Mouse (Mus musculus): ENCODE results near the gene Immt. TPM values are rescaled to one million over a fixed set of nuclear protein-coding genes. Genes with fewer than 3 reads are reported as not detected.

Immt gene
- 100 to 1,000 TPM in 1 of 2 experiments, 10 to 100 TPM in 1; 96.5 to 119 TPM for total RNA-seq (2023)

GRCm38 (mm10) chr6:71830690-71831580, at the start of gene Immt:
Gene Immt, plus strand, starts transcription at chr6:71831331.

DNA sequence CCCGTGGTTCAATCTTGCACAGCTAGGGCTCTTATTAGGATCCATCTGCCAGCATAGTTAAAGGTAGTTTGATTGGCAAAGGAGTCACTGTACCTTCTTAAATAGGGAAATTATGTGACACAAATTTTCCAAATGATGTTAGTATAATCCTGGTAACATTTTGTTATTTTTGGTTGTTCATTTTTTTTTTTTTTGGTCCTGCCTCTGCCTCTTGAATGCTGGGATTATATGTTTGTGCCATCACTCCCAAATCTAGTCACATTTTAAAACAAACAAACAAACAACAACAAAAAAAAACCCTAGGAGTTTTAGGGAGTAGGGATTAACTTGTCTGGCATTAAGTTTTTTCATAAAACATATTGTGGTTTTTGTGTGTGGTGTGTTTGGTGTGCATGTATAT, 4.3 kb upstream of the Immt start, which contains the start of gene Mrpl35:
Gene Mrpl35 (minus strand): TSS at position 101 of the 400 bp plus-strand sequence.

GRCm38 (mm10) chr6:71908481-71909381, 77.6 kb downstream of the Immt start, which contains the start of the genes Ptcd3 and Polr1a:
Gene Ptcd3, minus strand, starts transcription at chr6:71908750.
Gene Polr1a, plus strand, starts transcription at chr6:71909053.

Other genes starting within 250 kb of the Immt start
- gene Kdm3a, start 198.3 kb upstream of the Immt start, total RNA-seq (2023) = 100 to 1,000 TPM; 102 to 133 TPM
- not detected for gene Reep1, start 123.8 kb upstream of the Immt start, total RNA-seq (2023)
- gene Mrpl35, start 4.4 kb upstream of the Immt start, total RNA-seq (2023) = 10 to 100 TPM; 20.6 to 21.8 TPM
- gene Ptcd3, start 77.4 kb downstream of the Immt start, total RNA-seq (2023) = 100 to 1,000 TPM; 112 to 117 TPM
- gene Polr1a, start 77.7 kb downstream of the Immt start, total RNA-seq (2023) = 10 to 100 TPM; 74.1 to 78.1 TPM